7 mouse cellular contexts compared by ENCODE assay signal in genomic region chr1:183272867-183273818, GRCm38 (mm10). TPM values are rescaled to one million over a fixed set of nuclear protein-coding genes. Genes with fewer than 3 reads are reported as not detected.
DNase-seq lines count a peak whose midpoint lies in the region; ATAC-seq lines count a peak whose summit lies in the region.

No protein-coding gene starts in this region.

- DNase-seq in layer of hippocampus, adult 11-12 months (ENCODE audit: low spot score) = peak; percentile 12
- no peak for DNase-seq in layer of hippocampus, postnatal 25 days (ENCODE audit: extremely low spot score in 1 of 2, low spot score in 1 of 2)
- peak; percentile 42 for DNase-seq in MEL-GATA-1-ER (ENCODE audit: extremely low read depth, low read depth)
- no peak for DNase-seq in urinary bladder, adult 18-20 months (ENCODE audit: low spot score in 2 of 2)
- no peak for DNase-seq in frontal cortex, postnatal 25 days (ENCODE audit: low spot score in 2 of 2)

- ATAC-seq in common myeloid progenitor, adult 5-6 weeks (replicated peaks; ENCODE audit: low read depth, poor library complexity, severe bottlenecking) = peak; percentile 91
- ATAC-seq in megakaryocyte-erythroid progenitor cell, adult 5-6 weeks (replicated peaks; ENCODE audit: low FRiP score, low TSS enrichment, poor library complexity, severe bottlenecking) = peak; percentile 90

RNA-seq across cellular contexts. Expression of gene Aida, which starts 23.2 kb away (rescaled TPM):
- 10 to 100 TPM; 45.2 to 50.7 TPM for total RNA-seq in layer of hippocampus, postnatal 25 days (2021)
- total RNA-seq in common myeloid progenitor, adult 5-6 weeks (2017) = 60.9 and 64.5 TPM in 2 replicates
- 37.6 and 47.9 TPM in 2 replicates for total RNA-seq in megakaryocyte-erythroid progenitor cell, adult 5-6 weeks (2014; fragmentation: Nextera tagmentation)
- total RNA-seq in megakaryocyte-erythroid progenitor cell, adult 5-6 weeks (2017) = 76.2 and 88.4 TPM in 2 replicates

RNA-seq across cellular contexts. Expression of gene Brox, which starts 23.9 kb away (rescaled TPM):
- 10 to 100 TPM; 51.3 to 52.7 TPM for total RNA-seq in layer of hippocampus, postnatal 25 days (2021)
- total RNA-seq in common myeloid progenitor, adult 5-6 weeks (2017) = 34.1 and 39.6 TPM in 2 replicates
- total RNA-seq in megakaryocyte-erythroid progenitor cell, adult 5-6 weeks (2014; fragmentation: Nextera tagmentation) = 26.4 and 37.9 TPM in 2 replicates
- total RNA-seq in megakaryocyte-erythroid progenitor cell, adult 5-6 weeks (2017) = 35.6 and 40.7 TPM in 2 replicates

RNA-seq across cellular contexts. Expression of gene Disp1, which starts 51.8 kb away (rescaled TPM):
- total RNA-seq in layer of hippocampus, postnatal 25 days (2021) = 1 to 10 TPM; 3.7 to 5.0 TPM
- 5.6 and 6.3 TPM in 2 replicates for total RNA-seq in common myeloid progenitor, adult 5-6 weeks (2017)
- 5.0 and 10.7 TPM in 2 replicates for total RNA-seq in megakaryocyte-erythroid progenitor cell, adult 5-6 weeks (2014; fragmentation: Nextera tagmentation)
- total RNA-seq in megakaryocyte-erythroid progenitor cell, adult 5-6 weeks (2017) = 3.2 and 9.9 TPM in 2 replicates

Comparison
In these comparisons a context has a peak if more than half of its experiments do, and no peak if none do; other contexts are left out.
1. DNase-seq: peak in layer of hippocampus, adult 11-12 months (single experiment) and MEL-GATA-1-ER (single experiment); none in layer of hippocampus, postnatal 25 days (0 of 2), urinary bladder, adult 18-20 months (0 of 2) and frontal cortex, postnatal 25 days (0 of 2).